Mouse (Mus musculus): ENCODE measurements around the gene Map3k4. TPM values are rescaled to one million over a fixed set of nuclear protein-coding genes. Genes with fewer than 3 reads are reported as not detected.
"Not testable (repeated sequence)": the region's sequence is repeated elsewhere in the genome, so short reads cannot be mapped to it uniquely, and the experiment has no call there.

Gene Map3k4
- polyA plus RNA-seq, 1 experiment from 2014 or later, result 9.6 TPM

DNA sequence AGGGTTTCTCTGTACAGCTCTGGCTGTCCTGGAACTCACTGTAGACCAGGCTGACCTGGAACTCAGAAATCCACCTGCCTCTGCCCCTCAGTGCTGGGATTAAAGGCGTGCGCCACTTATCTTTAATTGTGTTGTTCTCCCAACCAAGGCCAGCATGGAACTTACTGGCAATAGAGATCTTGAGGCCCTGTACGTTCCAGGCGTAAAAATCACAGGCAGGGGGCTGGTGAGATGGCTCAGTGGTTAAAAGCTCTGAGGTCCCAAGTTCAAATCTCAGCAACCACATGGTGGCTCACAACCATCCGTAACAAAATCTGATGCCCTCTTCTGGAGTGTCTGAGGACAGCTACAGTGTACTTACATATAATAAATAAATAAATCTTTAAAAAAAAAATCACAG lies 22.7 kb downstream of the Map3k4 start:
- H3K27ac ChIP-seq; H3K4me3 ChIP-seq (ENCODE audit: inconsistent target); H3K36me3 ChIP-seq (ENCODE audit: inconsistent target): not testable (repeated sequence)
- 98% methylated on average over 5 of the region's 5 CpGs for WGBS (ENCODE audit: missing documents)
- peaks cover 73% of the 10 kb centered on the region; the same call in 1 of the 2 replicates for H3K79me2 ChIP-seq (ENCODE audit: inconsistent target)

DNA sequence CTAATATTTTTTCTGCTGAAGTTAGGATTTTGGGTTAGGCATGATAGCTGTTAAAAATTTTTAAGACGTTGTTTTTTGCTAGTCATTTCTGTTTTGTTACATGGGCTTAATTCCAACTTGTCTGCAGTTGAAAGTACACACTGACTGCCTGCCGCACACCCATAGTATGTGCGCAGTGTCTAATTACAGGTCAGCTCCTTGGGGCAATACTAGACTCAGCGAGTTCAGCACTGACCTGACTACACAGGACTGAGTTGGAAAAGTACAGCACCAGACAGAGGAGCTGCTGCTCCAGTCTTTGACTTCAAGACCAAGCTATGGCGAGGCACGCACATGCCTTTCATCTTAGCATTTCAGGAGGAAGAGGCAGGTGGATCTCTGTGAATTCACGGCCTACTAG lies 24.2 kb downstream of the Map3k4 start:
- no peaks in the 10 kb centered on the region for H3K36me3 ChIP-seq (ENCODE audit: inconsistent target)
- H3K79me2 ChIP-seq (ENCODE audit: inconsistent target), result peaks cover 67% of the 10 kb centered on the region; the same call in 1 of the 2 replicates
- no peak overlapping the region for H3K4me3 ChIP-seq (ENCODE audit: inconsistent target)
- no peak overlapping the region for H3K27ac ChIP-seq
- WGBS (ENCODE audit: missing documents), result 92% methylated on average over 7 of the region's 7 CpGs

DNA sequence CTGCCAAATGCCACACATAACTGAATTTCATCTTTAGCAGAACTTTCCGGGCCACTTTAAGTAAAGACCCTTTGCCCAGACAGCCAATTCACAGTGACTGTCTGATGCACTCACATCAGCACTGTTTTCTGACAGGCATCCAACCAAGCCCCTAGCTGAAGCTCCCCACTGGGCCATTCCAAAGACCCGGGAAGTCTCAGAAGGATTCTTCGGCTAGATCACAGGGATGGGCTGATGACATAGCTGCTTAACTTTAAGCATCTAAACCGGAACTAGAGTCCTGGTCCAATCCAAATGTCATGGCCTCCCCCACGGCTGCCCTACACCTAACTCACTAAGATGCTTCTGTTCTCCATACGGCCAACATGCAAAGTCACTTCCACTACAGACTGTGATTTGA lies 25.0 kb downstream of the Map3k4 start:
- H3K4me3 ChIP-seq (ENCODE audit: inconsistent target), result no peak overlapping the region
- H3K79me2 ChIP-seq (ENCODE audit: inconsistent target), result peaks cover 64% of the 10 kb centered on the region; the same call in 1 of the 2 replicates
- H3K27ac ChIP-seq, result no peak overlapping the region
- 89% methylated on average over 6 of the region's 6 CpGs for WGBS (ENCODE audit: missing documents)
- no peaks in the 10 kb centered on the region for H3K36me3 ChIP-seq (ENCODE audit: inconsistent target)

DNA sequence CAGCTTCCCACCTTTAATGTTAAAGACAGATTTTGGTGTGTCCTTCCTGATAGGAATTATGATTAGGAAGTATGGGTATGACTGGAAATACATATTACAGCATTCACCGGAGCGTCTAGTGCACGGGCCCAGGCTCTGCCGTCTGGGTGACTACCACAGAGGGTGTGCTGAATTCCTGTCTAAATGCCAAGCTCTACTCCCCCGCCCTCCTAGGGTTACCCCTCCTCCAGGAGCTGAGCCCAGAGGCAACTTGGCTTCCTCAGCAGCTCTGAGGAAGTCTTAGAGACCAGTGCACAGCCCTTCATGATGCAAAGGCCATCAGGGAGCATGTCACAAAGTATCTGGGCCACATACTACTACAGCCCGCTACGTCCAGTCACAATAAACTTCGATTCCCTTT lies 25.7 kb downstream of the Map3k4 start:
- Histone ChIP-seq H3K36me3 (ENCODE audit: inconsistent target) (no peaks in the 10 kb centered on the region), H3K79me2 (ENCODE audit: inconsistent target) (peaks cover 64% of the 10 kb centered on the region; the same call in 1 of the 2 replicates), H3K4me3 (ENCODE audit: inconsistent target) (no peak overlapping the region), H3K27ac (no peak overlapping the region)
- 94% methylated on average over 6 of the region's 8 CpGs for WGBS (ENCODE audit: missing documents)

DNA sequence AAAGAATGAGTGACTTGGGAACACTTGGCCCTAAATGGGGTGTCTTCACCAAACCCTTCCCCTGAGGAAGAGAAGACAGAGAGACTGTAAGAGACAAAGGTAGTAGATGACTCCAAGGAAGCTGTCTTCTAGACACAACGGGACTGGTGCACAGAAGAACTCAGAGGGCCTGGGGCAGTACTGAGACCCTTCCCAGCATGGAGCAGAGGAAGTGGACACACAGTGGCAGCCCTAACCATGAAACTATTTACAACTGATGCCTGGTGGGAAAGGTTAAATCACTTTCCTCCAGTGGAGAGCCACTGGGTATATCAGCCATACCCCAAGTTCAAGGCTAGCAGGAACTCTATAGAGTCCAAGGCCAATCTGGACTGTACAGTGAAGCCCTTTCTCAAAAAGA lies 26.2 kb downstream of the Map3k4 start:
- Histone ChIP-seq H3K4me3 (ENCODE audit: inconsistent target) (no peak overlapping the region), H3K27ac (no peak overlapping the region), H3K36me3 (ENCODE audit: inconsistent target) (no peaks in the 10 kb centered on the region), H3K79me2 (ENCODE audit: inconsistent target) (peaks cover 63% of the 10 kb centered on the region; the same call in 1 of the 2 replicates)
- WGBS (ENCODE audit: missing documents), result 100% methylated on average over 1 of the region's 1 CpGs

DNA sequence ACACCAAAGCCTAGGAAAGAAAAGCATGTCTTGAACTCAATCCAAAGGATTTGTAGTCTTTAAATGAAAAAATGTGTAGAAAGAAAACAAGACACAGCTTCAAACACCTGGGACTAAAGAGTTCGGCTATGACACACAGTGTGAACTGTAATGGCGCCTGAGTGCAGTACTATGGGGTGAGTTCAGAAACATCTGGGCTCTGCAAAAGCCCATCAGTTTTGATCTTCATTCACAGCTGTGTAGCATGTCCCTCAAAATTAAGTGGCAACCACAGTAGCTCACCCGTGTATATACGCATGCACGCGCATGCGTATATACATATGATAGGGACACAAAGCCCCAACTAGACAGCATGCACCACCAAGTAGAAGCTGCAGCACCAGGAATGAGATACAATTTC lies 27.4 kb downstream of the Map3k4 start:
- Histone ChIP-seq H3K4me3 (ENCODE audit: inconsistent target) (no peak overlapping the region), H3K79me2 (ENCODE audit: inconsistent target) (peaks cover 51% of the 10 kb centered on the region; the same call in 1 of the 2 replicates)
- WGBS (ENCODE audit: missing documents), result 96% methylated on average over 7 of the region's 7 CpGs

DNA sequence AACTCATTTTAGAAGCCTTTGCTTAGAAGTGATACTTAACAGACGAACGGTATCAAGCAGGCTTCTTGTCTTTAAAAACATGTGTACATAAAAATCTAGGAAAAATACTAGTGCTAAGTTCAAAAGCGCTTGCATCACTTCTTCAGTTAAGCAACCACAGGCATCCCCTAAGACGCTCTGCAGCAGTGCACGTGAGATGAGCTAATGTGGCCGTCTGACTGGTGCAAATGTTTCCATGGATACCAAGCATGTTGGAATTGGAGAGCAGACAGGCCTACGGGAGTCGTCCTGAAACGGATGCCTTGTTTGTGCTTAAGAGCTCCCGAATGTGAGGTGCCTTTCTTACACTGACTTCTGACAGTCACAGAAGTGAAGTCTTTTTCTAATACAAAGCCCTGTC lies 27.9 kb downstream of the Map3k4 start:
- Histone ChIP-seq H3K36me3 (ENCODE audit: inconsistent target) (no peaks in the 10 kb centered on the region), H3K79me2 (ENCODE audit: inconsistent target) (peaks cover 47% of the 10 kb centered on the region; the same call in 1 of the 2 replicates)
- WGBS (ENCODE audit: missing documents), result 80% methylated on average over 10 of the region's 10 CpGs

More for the DNA sequence above, 27.4 kb downstream of the Map3k4 start:
- Histone ChIP-seq H3K27ac (no peak overlapping the region), H3K36me3 (ENCODE audit: inconsistent target) (no peaks in the 10 kb centered on the region)

DNA sequence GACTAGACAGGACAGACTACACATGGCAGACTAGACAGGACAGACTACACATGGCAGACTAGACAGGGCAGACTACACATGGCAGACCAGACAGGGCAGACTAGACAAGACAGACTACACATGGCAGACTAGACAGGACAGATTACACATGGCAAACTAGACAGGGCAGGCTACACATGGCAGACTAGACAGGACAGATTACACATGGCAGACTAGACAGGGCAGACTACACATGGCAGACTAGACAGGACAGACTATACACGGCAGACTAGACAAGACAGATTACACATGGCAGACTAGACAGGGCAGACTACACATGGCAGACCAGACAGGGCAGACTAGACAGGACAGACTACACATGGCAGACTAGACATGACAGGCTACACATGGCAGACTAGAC lies 28.8 kb downstream of the Map3k4 start:
- 88% methylated on average over 1 of the region's 1 CpGs for WGBS (ENCODE audit: missing documents)
- peaks cover 38% of the 10 kb centered on the region; the same call in 1 of the 2 replicates for H3K79me2 ChIP-seq (ENCODE audit: inconsistent target)
- H3K27ac ChIP-seq; H3K36me3 ChIP-seq (ENCODE audit: inconsistent target); H3K4me3 ChIP-seq (ENCODE audit: inconsistent target): not testable (repeated sequence)

More for the DNA sequence above, 27.9 kb downstream of the Map3k4 start:
- H3K27ac ChIP-seq, result no peak overlapping the region
- no peak overlapping the region for H3K4me3 ChIP-seq (ENCODE audit: inconsistent target)

DNA sequence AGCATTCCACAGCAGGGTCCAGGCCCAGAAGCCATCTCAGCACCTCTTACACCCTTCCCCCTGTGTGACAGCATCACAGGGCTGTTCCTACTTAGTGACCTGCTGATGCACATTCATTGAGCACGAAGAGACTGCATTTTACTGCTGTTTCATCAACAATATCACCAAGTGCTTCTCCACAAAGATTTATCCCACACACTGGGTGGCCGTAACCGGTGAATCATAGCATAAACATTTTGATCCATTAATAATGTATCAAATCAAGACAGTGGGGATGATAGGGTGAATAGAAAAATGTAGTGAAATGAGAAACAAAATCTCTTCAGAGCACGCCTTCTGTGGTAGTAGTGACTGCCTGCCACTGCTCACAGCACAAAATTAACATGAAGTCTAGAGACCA lies 29.7 kb downstream of the Map3k4 start:
- H3K36me3 ChIP-seq (ENCODE audit: inconsistent target), result no peaks in the 10 kb centered on the region
- H3K27ac ChIP-seq, result no peak overlapping the region
- H3K79me2 ChIP-seq (ENCODE audit: inconsistent target), result peaks cover 28% of the 10 kb centered on the region; the same call in 1 of the 2 replicates
- 98% methylated on average over 4 of the region's 4 CpGs for WGBS (ENCODE audit: missing documents)
- H3K4me3 ChIP-seq (ENCODE audit: inconsistent target), result no peak overlapping the region

DNA sequence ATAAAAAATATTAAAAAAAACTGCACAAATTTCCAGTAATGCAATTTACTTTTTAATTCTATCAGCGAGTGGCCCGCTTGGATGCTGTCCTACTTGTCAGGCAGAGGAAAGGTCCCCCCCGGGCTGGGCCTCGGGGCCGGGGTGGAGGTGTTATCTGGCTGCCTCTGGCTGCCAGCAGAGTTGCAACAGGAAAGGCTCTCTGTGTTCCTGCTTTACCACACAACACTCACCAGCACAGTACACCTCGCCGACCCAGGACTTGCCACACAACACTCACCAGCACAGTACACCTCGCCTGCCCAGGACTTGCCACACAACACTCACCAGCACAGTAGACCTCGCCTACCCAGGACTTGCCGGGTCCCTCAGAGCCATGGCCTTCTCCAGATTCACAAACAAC lies 38.8 kb downstream of the Map3k4 start:
- H3K36me3 ChIP-seq (ENCODE audit: inconsistent target), result peaks cover 12% of the 10 kb centered on the region; the same call in 1 of the 2 replicates
- H3K79me2 ChIP-seq (ENCODE audit: inconsistent target), result no peaks in the 10 kb centered on the region; the same call in 1 of the 2 replicates
- WGBS (ENCODE audit: missing documents), result 62% methylated on average over 10 of the region's 10 CpGs
- no peak overlapping the region for H3K4me3 ChIP-seq (ENCODE audit: inconsistent target)
- H3K27ac ChIP-seq, result no peak overlapping the region

DNA sequence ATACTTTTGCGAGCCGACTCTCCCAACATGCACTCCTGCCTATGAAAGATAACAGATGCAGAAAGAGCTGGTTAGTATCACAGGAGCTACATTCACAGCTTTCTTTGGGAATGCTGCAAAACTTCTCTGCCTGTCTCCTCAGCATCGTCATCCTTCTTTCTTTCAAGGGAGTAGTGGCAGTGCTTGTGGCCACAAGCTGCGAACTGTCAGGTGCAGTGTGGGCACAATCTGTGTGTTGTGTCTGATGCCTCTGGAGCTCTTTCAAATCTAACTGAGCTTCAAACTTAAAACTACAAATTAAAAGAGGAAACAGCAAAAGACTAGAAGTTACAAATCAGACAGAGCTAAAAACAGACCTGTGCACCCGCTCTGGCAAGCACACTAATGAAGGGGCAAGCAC lies 40.5 kb downstream of the Map3k4 start:
- H3K27ac ChIP-seq, result no peak overlapping the region
- H3K36me3 ChIP-seq (ENCODE audit: inconsistent target), result peaks cover 12% of the 10 kb centered on the region; the same call in 1 of the 2 replicates
- H3K4me3 ChIP-seq (ENCODE audit: inconsistent target), result no peak overlapping the region
- WGBS (ENCODE audit: missing documents), result 94% methylated on average over 5 of the region's 5 CpGs
- no peaks in the 10 kb centered on the region; the same call in 1 of the 2 replicates for H3K79me2 ChIP-seq (ENCODE audit: inconsistent target)

DNA sequence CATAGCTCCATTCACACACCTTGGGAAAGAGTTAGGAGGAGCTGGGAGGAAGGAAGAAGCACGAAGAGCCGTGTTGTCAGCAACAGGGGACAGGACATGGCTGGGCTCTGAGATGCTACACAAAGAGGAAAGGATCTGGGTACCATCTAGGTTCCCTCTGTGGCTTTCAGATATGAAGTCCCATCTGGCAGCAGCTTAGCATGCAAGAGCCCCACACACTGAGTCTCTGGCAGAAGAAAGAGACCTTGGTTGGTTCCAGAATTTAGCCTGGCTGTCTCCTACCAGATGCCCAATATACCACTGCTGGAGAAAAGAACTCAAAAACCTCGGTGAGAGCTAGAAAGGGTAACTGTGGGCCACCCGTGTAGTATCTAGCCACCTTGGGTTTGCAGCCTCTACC lies 41.3 kb downstream of the Map3k4 start:
- H3K36me3 ChIP-seq (ENCODE audit: inconsistent target), result peaks cover 12% of the 10 kb centered on the region; the same call in 1 of the 2 replicates
- WGBS (ENCODE audit: missing documents), result 92% methylated on average over 4 of the region's 4 CpGs
- no peaks in the 10 kb centered on the region; the same call in 1 of the 2 replicates for H3K79me2 ChIP-seq (ENCODE audit: inconsistent target)
- no peak overlapping the region for H3K4me3 ChIP-seq (ENCODE audit: inconsistent target)
- no peak overlapping the region for H3K27ac ChIP-seq

DNA sequence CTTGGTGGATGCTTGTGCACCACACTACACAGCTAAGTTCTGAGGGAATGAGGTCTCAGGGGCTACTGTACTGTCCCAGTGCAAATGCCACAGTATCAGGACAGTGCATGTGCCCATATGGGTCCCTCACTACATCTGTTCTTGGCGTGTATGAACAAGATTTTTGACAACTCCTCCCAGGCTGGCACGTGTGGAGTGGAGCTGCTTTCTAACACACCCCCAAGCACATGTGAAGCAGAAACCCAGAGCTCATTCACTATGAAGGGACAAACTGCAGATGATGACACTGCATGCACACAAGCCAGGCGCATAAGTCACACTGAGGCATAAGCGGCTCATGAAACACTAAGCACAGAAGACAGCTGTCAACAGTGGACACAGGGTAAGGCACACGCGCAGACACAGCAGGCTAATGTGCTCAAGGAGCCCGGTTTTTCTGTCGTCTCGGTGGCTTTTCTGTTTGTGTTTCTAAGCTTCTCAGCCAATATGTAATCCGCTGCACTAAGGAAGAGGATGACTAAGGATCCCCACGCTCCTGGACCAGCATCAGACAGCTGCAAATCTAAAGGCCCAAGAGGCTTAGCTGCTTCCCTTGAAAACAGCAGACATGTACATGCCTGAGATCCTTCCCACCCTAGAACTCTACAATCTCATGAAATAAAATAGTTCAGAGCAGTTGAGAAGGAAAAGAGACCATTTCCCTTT lies 41.9 kb downstream of the Map3k4 start:
- no peaks in the 10 kb centered on the region; the same call in 1 of the 2 replicates for H3K79me2 ChIP-seq (ENCODE audit: inconsistent target)
- 94% methylated on average over 11 of the region's 11 CpGs for WGBS (ENCODE audit: missing documents)
- peaks cover 15% of the 10 kb centered on the region for H3K36me3 ChIP-seq (ENCODE audit: inconsistent target)
- no peak overlapping the region for H3K4me3 ChIP-seq (ENCODE audit: inconsistent target)
- no peak overlapping the region for H3K27ac ChIP-seq

DNA sequence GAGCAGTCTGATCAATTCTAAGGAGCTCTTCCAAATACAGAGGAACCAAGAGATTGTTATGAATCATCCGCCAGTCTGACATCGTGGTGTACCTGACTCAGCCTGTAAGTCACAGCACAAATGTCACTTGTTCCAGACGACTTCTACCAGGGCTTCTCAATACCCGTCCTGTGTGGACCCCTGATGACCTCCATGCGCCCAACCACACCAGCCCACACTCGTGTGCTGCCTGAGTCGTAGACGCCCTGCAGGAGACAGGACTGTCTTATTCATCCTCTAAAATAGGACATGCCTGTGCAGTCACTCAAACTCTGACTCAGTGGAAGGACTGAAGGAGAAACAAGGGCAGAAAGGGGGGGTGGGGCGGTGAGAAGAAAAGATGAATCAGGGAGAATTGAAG lies 42.8 kb downstream of the Map3k4 start:
- Histone ChIP-seq H3K4me3 (ENCODE audit: inconsistent target) (no peak overlapping the region), H3K36me3 (ENCODE audit: inconsistent target) (peaks cover 24% of the 10 kb centered on the region), H3K27ac (no peak overlapping the region), H3K79me2 (ENCODE audit: inconsistent target) (no peaks in the 10 kb centered on the region; the same call in 1 of the 2 replicates)
- 93% methylated on average over 9 of the region's 9 CpGs for WGBS (ENCODE audit: missing documents)

DNA sequence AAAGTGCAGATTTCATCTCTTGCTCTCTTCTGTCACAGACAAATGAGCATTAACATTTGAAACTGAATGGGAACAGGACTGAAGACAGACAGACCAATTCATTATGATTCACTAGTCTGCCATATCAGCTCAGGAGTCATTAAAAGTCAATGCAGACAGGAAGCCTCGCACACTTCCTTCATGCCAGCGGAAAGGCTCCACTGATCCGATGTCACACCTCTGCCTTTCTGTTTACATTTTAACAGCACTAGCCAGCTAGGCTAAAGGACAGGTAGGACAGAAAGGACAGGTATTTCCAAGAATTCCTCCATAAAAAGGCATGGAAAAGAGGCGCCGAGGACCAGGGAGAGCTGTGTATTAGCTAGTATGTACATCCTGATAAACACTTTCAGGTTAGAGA lies 45.6 kb downstream of the Map3k4 start:
- 92% methylated on average over 5 of the region's 5 CpGs for WGBS (ENCODE audit: missing documents)
- H3K36me3 ChIP-seq (ENCODE audit: inconsistent target), result peaks cover 34% of the 10 kb centered on the region

More for the DNA sequence above, 45.6 kb downstream of the Map3k4 start:
- H3K79me2 ChIP-seq (ENCODE audit: inconsistent target), result no peaks in the 10 kb centered on the region
- no peak overlapping the region for H3K27ac ChIP-seq
- H3K4me3 ChIP-seq (ENCODE audit: inconsistent target), result no peak overlapping the region

Data from macrophage (primary cell).